Mouse (Mus musculus) C2C12 (cell line): ENCODE results near the gene Cnot11.

Experiments used
- CEBPB ChIP-seq: IDR thresholded peaks from one replicate; pipeline ENCODE4 v1.6.1; 2011; ENCODE audit warnings: low read depth, mild to moderate bottlenecking, control low read depth, moderate library complexity
- CTCF ChIP-seq: IDR thresholded peaks from one replicate; pipeline ENCODE4 v1.5.1; 2011; ENCODE audit not compliant: control insufficient read depth, insufficient read depth, insufficient read length
- USF1 ChIP-seq: IDR thresholded peaks from one replicate; pipeline ENCODE4 v1.6.1; 2011; ENCODE audit warnings: low read depth, mild to moderate bottlenecking, control low read depth, moderate library complexity

GRCm38 (mm10) chr1:39590193-39590592, 55.4 kb downstream of the Cnot11 start:
- TF ChIP-seq CEBPB = no peak
- TF ChIP-seq CTCF = no peak
- TF ChIP-seq USF1 = no peak
